Mouse (Mus musculus) intestine, embryonic 14.5 days (tissue): ENCODE data around the gene Gm20518. TPM values are rescaled to one million over a fixed set of nuclear protein-coding genes. Genes with fewer than 3 reads are reported as not detected.

Experiments
- ATAC-seq: fragments of 200-750 bp; cut with Nextera tagmentation; replicated peaks from 2 replicates; pipeline ENCODE4 v1.8.0; 2017; ENCODE audit warnings: low read depth, moderate number of reproducible peaks, moderate TSS enrichment, moderate library complexity; ENCODE audit not compliant: low FRiP score, low TSS enrichment
- DNase-seq: peaks from one replicate; pipeline ENCODE4 v3.0.0-alpha.2; 2018; ENCODE audit warnings: low spot score
- H3K27ac ChIP-seq: fragments of 300-500 bp; sonication (generic); 2 replicates; pipeline ENCODE4 v1.5.1; 2014; ENCODE audit warnings: low read depth, mild to moderate bottlenecking, control low read depth
- H3K27me3 ChIP-seq: fragments of 300-500 bp; sonication (generic); replicated peaks from 2 replicates; pipeline ENCODE4 v1.6.1; 2014; ENCODE audit warnings: low read length, control low read depth; ENCODE audit not compliant: control insufficient read depth, insufficient read depth
- H3K36me3 ChIP-seq: fragments of 300-500 bp; sonication (generic); 2 replicates; pipeline ENCODE4 v1.6.1; 2014; ENCODE audit warnings: low read length, control low read depth; ENCODE audit not compliant: control insufficient read depth, insufficient read depth
- H3K4me1 ChIP-seq: fragments of 300-500 bp; sonication (generic); replicated peaks from 2 replicates; pipeline ENCODE4 v1.6.1; 2014; ENCODE audit warnings: low read length, control low read depth, mixed read lengths; ENCODE audit not compliant: control insufficient read depth, insufficient read depth
- H3K4me2 ChIP-seq: fragments of 300-500 bp; sonication (generic); 2 replicates; pipeline ENCODE4 v1.6.1; 2014; ENCODE audit warnings: low read length
- H3K4me3 ChIP-seq: fragments of 300-500 bp; sonication (generic); 2 replicates; pipeline ENCODE4 v1.5.1; 2014; ENCODE audit warnings: low read depth, low read length, control low read depth, mixed read lengths
- H3K9ac ChIP-seq: fragments of 300-500 bp; sonication (generic); 2 replicates; pipeline ENCODE4 v1.6.1; 2014; ENCODE audit warnings: mild to moderate bottlenecking, low read length
- H3K9me3 ChIP-seq: fragments of 300-500 bp; sonication (generic); 2 replicates; pipeline ENCODE4 v1.6.1; 2016; ENCODE audit warnings: low read length, control low read depth; ENCODE audit not compliant: control insufficient read depth
- WGBS: fragments of 180-500 bp; shearing (Covaris S2); extraction: QIAGEN DNeasy Blood & Tissue Kit; methylation state at CpG from one replicate; pipeline ENCODE4 v1.1.7; 2014; 5-methylcytosine and 5-hydroxymethylcytosine counted together
- polyA plus RNA-seq: library from polyadenylated mRNA; unstranded; fragments of >200 nt; fragmentation: Nextera tagmentation; extraction: Ambion mirVana; gene quantifications from 2 replicates; pipeline ENCODE4 v1.2.1, GENCODE M21; 2014

Gene Gm20518
- polyA plus RNA-seq, 1 experiment from 2014 or later: 0.37 TPM

DNA sequence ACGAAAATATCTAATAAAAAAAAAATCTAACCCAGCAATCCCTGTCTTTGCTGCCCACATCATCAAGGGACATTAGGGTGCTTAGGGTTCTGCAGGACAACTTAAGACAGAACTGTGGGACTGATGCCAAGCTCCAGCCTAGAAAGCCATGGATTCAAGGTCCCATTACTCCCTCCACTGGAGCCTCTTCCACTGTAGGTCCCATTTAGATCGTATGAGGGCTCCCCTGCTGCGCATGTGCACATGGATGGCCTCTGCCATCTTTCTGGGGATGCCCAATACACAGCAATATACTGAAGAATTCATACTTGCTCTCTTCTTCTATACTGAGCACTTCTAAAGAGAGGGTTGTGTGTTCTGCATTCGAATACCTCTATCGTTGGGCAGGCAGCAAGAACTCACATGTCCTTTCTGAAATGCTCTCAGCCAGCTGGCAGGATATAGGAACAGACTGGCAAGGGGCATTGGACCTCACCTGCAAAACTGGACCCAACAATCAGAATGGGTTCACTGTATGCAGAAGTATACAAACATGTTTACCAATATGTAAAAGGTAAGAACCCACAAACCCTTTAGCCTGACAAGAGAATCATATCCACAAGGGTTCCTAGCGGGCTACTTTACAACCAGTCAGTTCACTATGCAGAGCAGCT is 1.7 kb downstream of the Gm20518 start:
- ATAC-seq: no peak
- Histone ChIP-seq H3K27ac (no peak overlapping the region), H3K9ac (peak overlapping the region; percentile 93; the same call in 1 of the 2 replicates), H3K4me1 (peaks cover 19% of the 10 kb centered on the region), H3K4me3 (peak overlapping the region; percentile 92; the same call in 1 of the 2 replicates), H3K4me2 (peak overlapping the region; percentile 58), H3K36me3 (0 out of 2 replicates have a peak, but pooled peaks cover 7% of the 10 kb centered on the region), H3K27me3 (no peaks in the 10 kb centered on the region), H3K9me3 (no peaks in the 10 kb centered on the region)
- DNase-seq: no peak
- WGBS: 88% methylated on average over 6 of the region's 6 CpGs

DNA sequence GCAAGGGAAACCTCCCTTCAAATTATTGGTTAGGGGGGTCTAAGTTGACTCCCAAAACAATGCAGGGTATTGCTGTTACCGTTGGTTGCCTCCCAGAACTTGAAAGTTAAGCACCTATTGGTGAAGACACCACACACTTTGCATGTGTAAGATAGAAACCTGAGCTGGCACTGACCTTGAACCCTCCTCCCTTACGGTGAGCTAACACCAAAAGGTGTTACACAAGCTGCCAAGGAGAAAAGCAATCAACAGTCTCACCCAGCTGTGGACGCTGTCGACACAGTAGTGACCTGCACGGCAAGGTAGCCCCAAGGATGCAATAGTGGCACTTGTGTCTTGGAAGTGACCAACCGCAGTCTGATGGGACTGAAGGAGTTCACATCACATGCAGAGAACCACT is 7.4 kb downstream of the Gm20518 start:
- no peaks in the 10 kb centered on the region for H3K27me3 ChIP-seq
- WGBS: 69% methylated on average over 6 of the region's 6 CpGs
- no peak overlapping the region for H3K27ac ChIP-seq
- no peaks in the 10 kb centered on the region for H3K9me3 ChIP-seq
- H3K4me2 ChIP-seq: no peak overlapping the region
- no peak for DNase-seq
- no peaks in the 10 kb centered on the region for H3K4me1 ChIP-seq
- H3K9ac ChIP-seq: no peak overlapping the region
- no peak for ATAC-seq
- 0 out of 2 replicates have a peak, but pooled peaks cover 17% of the 10 kb centered on the region for H3K36me3 ChIP-seq
- no peak overlapping the region for H3K4me3 ChIP-seq

DNA sequence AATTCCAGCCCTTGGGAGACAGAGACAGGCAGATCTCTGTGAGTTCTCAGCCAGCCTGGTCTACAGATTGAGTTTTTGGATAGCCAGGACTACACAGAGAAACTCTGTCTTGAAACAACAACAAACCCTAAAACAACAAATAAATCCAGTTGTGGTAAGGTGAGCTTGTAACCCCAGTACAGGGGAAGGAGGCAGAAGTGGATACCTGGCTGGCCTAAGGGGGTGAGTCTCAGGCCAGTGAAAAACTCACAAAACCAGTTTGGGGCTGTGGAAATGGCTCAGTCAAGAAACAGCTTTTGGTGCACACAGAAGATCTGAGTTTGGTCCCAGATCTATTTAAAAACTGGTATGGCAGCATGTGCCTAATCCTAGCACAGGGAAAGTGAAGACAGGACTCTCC is 9.3 kb downstream of the Gm20518 start:
- DNase-seq (no peak), ATAC-seq (no peak)
- H3K27ac ChIP-seq: no peak overlapping the region

DNA sequence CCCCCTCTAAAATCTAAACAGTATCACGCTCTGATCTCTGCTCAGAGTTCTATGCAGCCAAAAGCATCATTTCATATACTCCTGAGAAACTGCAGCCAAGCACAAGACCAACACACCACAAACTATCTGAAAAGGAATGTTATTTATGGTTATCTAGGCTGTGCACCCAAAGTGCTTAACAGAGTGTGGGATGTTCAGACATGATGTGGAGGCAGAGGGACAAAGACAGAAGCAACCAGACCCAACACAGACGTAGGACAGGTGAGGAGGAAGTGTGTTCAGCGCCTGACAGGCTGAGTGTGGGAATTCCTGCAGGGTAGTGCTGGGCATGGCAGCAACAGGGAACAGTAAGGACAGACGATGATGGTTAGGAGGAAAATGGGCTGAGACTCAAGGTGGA is 11.9 kb downstream of the Gm20518 start:
- ATAC-seq (no peak), DNase-seq (no peak)
- Histone ChIP-seq H3K27me3 (no peaks in the 10 kb centered on the region), H3K4me1 (no peaks in the 10 kb centered on the region), H3K4me3 (no peak overlapping the region), H3K9me3 (no peaks in the 10 kb centered on the region), H3K9ac (no peak overlapping the region), H3K4me2 (no peak overlapping the region), H3K36me3 (peaks cover 10% of the 10 kb centered on the region; the same call in 1 of the 2 replicates), H3K27ac (no peak overlapping the region)
- 82% methylated on average over 4 of the region's 4 CpGs for WGBS

More for the DNA sequence above, 9.3 kb downstream of the Gm20518 start:
- Histone ChIP-seq H3K9ac (no peak overlapping the region), H3K27me3 (no peaks in the 10 kb centered on the region), H3K36me3 (0 out of 2 replicates have a peak, but pooled peaks cover 17% of the 10 kb centered on the region), H3K4me3 (no peak overlapping the region), H3K4me1 (no peaks in the 10 kb centered on the region), H3K4me2 (no peak overlapping the region), H3K9me3 (no peaks in the 10 kb centered on the region)

DNA sequence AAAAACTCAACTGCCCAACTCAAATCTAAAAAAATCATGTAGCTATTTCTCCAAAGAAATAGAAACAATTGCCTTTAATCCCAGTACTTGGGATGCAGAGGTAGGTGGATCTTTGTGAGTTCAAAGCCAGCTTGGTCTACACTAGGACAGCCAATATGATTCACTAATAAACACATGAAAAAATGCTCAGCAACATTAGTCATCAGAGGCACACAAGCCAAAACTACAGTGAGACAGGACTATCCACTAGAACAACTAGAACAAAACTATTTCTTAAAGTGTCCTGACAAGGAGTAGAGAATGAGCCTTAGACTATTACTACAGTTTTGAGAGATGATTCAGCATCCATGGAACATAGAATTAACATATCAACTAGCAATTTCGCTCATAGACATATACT is 15.4 kb downstream of the Gm20518 start:
- Histone ChIP-seq H3K9ac (no peak overlapping the region), H3K4me1 (no peaks in the 10 kb centered on the region; the same call in 1 of the 2 replicates), H3K4me3 (no peak overlapping the region), H3K4me2 (no peak overlapping the region), H3K36me3 (peaks cover 19% of the 10 kb centered on the region), H3K27ac (no peak overlapping the region), H3K9me3 (no peaks in the 10 kb centered on the region), H3K27me3 (no peaks in the 10 kb centered on the region)
- ATAC-seq (no peak), DNase-seq (no peak)
- 94% methylated on average over 1 of the region's 1 CpGs for WGBS

DNA sequence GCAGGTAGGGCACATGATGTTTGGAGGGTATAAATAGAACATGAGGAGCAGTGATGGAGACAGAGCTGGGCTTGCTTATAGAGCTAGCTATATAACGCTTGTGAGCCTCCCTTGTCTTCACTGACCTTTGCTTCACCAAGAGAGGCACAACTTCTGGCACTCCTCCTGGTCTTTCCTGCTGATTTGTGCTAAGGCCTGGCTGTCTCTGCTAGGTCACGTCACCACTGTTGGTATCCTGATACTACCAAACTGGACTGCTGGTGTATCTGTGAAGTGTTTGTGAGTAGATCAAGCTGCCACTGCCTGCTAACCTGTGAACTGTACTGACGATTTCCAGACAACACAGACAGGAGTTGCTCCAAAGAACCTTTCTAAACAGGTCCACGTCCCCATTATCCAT is 16.3 kb downstream of the Gm20518 start:
- ATAC-seq (no peak), DNase-seq (no peak)
- Histone ChIP-seq H3K27me3 (no peaks in the 10 kb centered on the region), H3K9ac (no peak overlapping the region), H3K36me3 (peaks cover 28% of the 10 kb centered on the region), H3K9me3 (no peaks in the 10 kb centered on the region), H3K4me2 (no peak overlapping the region), H3K4me3 (no peak overlapping the region), H3K27ac (no peak overlapping the region), H3K4me1 (no peaks in the 10 kb centered on the region; the same call in 1 of the 2 replicates)
- 55% methylated on average over 4 of the region's 4 CpGs for WGBS

DNA sequence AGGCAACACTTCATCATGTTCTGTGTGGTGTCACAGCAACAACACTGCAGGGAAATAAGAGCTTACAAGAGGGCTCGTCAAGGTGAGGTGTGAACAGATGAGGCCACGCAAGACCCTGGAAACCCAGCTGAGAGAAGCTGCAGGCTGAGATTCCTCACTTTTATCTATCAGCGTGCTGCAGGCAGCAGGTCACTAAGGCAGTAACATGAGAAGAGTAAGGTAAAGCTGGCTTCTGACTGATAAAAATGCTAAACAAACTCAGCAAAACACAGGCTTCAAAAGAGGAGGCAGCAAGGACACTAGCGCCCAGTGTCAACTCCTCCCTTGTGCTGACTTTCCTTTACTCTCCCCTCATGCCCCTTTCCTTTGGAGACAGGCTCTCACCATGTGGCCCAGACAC is 18.5 kb downstream of the Gm20518 start:
- 44% methylated on average over 4 of the region's 4 CpGs for WGBS
- H3K27me3 ChIP-seq: no peaks in the 10 kb centered on the region
- peaks cover 39% of the 10 kb centered on the region for H3K36me3 ChIP-seq
- H3K4me3 ChIP-seq: no peak overlapping the region
- H3K9ac ChIP-seq: no peak overlapping the region
- no peaks in the 10 kb centered on the region; the same call in 1 of the 2 replicates for H3K4me1 ChIP-seq
- H3K27ac ChIP-seq: no peak overlapping the region
- no peaks in the 10 kb centered on the region for H3K9me3 ChIP-seq
- DNase-seq: no peak
- no peak overlapping the region for H3K4me2 ChIP-seq
- ATAC-seq: no peak

DNA sequence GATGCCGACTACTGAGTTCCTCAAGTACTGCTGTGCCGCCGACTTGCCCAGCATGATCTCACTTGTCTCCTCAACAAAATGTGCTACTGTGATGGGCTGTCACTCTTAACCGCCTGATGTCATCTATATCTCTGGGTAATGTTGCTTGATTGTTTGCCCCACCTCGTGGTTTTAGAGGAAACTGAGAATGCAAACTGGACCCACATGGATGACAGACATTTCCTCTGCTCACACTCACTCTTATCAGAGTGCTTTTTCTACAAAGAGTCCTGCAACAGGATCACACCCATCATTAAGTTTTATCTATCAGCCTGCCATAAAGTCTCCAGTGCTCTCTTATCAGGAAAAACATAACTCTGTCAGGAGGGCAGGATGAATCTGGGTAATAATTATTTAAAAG is 20.2 kb downstream of the Gm20518 start:
- WGBS: 61% methylated on average over 5 of the region's 5 CpGs
- DNase-seq (no peak), ATAC-seq (peak; percentile 53; the same call in 1 of the 2 replicates)
- no peaks in the 10 kb centered on the region for H3K9me3 ChIP-seq
- no peaks in the 10 kb centered on the region; the same call in 1 of the 2 replicates for H3K4me1 ChIP-seq
- H3K4me3 ChIP-seq: no peak overlapping the region
- H3K36me3 ChIP-seq: peaks cover 39% of the 10 kb centered on the region
- H3K27ac ChIP-seq: no peak overlapping the region
- H3K27me3 ChIP-seq: no peaks in the 10 kb centered on the region
- H3K9ac ChIP-seq: no peak overlapping the region
- H3K4me2 ChIP-seq: no peak overlapping the region

DNA sequence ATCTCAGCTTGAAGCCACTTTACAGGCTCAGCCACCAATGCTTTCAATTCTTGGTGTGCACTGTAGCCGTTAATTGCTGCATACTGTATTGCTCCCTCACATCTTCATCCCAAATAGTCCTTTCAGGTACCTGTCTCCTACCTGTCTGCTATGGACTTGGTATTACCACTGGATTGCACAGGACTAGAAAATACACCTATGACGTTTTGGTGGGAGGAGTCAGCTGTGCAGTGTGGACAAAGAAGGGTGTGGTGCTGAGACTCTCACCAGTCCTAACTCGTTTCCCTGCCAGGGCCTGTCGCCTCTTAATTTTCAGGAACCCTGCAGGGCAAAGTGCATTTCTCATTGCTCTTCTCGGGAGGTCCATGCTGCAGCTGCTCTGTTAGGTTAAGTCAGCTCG is 25.7 kb downstream of the Gm20518 start:
- no peaks in the 10 kb centered on the region for H3K9me3 ChIP-seq
- H3K27ac ChIP-seq: no peak overlapping the region
- no peak overlapping the region for H3K4me2 ChIP-seq
- H3K4me3 ChIP-seq: no peak overlapping the region
- peaks cover 23% of the 10 kb centered on the region for H3K36me3 ChIP-seq
- no peaks in the 10 kb centered on the region for H3K27me3 ChIP-seq
- no peak for DNase-seq
- H3K9ac ChIP-seq: no peak overlapping the region
- no peaks in the 10 kb centered on the region for H3K4me1 ChIP-seq
- ATAC-seq: peak; percentile 86
- WGBS: 67% methylated on average over 6 of the region's 6 CpGs
